Mouse (Mus musculus): ENCODE measurements at regions not wholly inside any gene's neighbourhood (a gene's known extent, or its start where the extent isn't known, plus 50 kb on each side); places are given as distances from the start of the nearest gene placed in this dataset.
A peak's percentile ranks its signal among the peaks of the same experiment; 100 is the strongest.

GRCm38 (mm10) chr1:92284155-92284554 is 88.7 kb upstream of the Hdac4 start:
- no peak for DNase-seq (ENCODE audit: low read depth, low spot score)

DNA sequence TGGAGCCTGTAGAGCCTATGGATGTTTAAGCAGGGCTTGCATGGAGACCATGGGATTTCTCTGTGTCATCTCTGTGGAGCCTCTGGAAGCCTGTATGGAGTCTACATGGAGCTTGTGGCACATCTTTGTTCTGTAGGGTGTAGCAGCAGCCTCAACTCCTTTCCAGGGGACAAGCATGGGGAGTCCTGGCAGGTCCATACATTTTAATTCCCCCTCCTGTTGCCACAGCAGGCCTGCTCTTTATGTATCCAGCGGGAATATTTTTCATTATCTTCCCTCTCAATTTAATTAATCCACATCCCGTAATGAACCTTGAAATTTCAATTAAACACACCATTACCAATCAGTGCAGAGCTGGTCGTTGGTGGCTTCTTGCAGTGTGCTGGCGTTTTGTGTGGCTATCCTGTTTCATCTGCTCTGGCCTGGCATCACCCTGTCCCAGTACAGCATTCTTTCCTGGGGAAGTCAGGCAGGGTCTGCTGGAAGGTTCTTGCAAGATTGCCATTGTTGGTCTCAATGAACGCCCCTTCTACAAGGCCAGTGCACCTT is 81.8 kb upstream of the Hdac4 start:
- no peak for DNase-seq (ENCODE audit: low read depth, low spot score)

GRCm38 (mm10) chr1:92275388-92275787 is 79.9 kb upstream of the Hdac4 start:
- peak; percentile 29 for DNase-seq (ENCODE audit: low read depth, low spot score)

GRCm38 (mm10) chr1:92273760-92274159 is 78.3 kb upstream of the Hdac4 start:
- DNase-seq (ENCODE audit: low read depth, low spot score) = no peak

- DNase-seq (ENCODE audit: low read depth, low spot score) = no peak
These were observed 76.3 kb upstream of the Hdac4 start for GRCm38 (mm10) chr1:92271676-92272291.

- no peak for DNase-seq (ENCODE audit: low read depth, low spot score)
These were observed 75.1 kb upstream of the Hdac4 start for GRCm38 (mm10) chr1:92270486-92271058.

GRCm38 (mm10) chr1:92269464-92269863 is 74.0 kb upstream of the Hdac4 start:
- DNase-seq (ENCODE audit: low read depth, low spot score) = no peak

DNA sequence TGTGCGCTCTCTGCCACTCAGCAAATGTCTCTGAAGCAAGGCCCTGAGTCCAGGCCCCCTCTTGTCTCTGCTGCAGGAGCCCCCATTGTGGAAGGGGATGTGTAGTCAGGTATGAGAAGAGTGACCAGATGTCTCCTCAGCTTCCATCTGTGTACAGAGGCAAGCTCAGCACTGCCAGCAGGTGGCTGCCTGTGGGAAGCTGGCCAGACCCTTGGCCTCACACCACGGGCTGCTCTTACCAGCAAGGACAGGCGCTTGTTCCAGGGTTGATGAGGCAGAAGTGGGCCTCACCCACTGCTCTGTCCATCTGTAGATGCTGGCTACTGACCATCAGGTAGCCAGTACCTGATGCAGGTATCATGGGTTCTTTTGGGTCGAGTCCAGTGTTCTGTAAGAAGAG is 69.4 kb upstream of the Hdac4 start:
- no peak for DNase-seq (ENCODE audit: low read depth, low spot score)

DNA sequence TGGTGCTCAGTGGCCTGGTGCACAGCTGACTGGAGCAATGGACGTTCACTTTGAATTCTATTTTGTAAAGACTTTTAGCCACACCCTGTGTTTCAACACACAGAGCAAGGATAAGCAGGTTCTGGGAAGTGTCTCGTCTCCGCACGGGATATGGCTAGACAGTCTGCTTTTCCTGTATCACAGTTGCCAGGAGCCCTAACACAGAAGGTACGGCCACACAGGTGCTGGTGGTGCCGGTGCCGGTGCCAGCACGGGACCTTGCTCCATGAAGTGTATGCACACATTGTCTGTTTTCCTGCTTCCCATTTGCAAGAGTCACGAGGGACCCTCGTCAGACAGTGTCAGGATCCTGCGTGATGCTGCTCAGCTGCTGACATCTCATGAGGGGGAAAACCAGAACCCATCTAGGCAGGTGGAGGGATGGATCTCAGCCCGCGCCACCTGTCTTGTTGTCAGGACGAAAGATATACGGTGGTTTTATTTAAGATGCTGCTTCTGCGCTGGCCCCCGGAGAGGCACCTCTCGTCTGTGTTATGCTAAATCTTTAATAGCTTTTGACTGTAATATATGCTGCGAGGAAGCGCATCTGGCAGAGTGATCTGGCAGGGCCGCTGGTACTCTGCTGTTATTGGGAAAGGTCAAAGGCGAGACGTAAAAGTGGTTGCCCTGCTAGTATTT is 64.4 kb upstream of the Hdac4 start:
- no peak for DNase-seq (ENCODE audit: low read depth, low spot score)

DNA sequence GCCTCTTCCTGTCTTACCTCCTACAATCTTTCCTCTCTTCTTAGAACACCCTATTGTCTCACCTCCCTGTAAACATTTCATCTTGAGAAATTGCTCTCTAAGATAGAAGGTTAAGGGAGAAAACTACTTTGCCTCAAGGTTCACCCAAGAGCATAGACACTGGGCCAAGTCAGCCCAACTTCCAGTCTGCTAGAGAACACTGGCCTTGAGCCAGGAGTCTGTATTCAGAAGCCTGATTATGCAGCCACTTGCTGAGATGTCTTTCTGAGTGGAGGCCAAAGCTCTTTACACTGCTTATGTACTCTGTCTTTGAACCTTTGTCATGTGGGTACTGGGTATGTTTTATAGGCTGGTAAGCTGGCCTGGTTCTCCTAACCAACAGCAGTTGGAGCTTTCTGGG is 62.5 kb upstream of the Hdac4 start:
- no peak for DNase-seq (ENCODE audit: low read depth, low spot score)

DNA sequence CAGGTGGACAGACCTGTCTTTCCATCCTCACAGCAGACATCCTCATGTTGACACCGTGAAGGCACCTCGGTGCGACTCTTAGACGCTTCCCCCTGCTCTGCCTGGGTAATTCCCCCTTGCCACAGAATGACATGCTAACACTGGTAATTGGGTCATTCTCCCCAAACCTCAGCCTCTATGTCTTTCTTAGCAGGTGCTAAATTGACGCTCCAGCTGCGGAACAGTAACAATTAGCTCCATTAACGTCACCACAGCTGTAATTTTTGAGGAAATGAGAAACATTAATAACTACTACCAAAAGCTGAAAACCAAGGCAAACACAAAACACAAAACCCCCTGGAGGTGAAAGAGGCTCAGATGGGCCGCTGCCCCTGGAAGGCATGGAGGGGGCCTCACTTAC is 57.6 kb upstream of the Hdac4 start:
- no peak for DNase-seq (ENCODE audit: low read depth, low spot score)

DNA sequence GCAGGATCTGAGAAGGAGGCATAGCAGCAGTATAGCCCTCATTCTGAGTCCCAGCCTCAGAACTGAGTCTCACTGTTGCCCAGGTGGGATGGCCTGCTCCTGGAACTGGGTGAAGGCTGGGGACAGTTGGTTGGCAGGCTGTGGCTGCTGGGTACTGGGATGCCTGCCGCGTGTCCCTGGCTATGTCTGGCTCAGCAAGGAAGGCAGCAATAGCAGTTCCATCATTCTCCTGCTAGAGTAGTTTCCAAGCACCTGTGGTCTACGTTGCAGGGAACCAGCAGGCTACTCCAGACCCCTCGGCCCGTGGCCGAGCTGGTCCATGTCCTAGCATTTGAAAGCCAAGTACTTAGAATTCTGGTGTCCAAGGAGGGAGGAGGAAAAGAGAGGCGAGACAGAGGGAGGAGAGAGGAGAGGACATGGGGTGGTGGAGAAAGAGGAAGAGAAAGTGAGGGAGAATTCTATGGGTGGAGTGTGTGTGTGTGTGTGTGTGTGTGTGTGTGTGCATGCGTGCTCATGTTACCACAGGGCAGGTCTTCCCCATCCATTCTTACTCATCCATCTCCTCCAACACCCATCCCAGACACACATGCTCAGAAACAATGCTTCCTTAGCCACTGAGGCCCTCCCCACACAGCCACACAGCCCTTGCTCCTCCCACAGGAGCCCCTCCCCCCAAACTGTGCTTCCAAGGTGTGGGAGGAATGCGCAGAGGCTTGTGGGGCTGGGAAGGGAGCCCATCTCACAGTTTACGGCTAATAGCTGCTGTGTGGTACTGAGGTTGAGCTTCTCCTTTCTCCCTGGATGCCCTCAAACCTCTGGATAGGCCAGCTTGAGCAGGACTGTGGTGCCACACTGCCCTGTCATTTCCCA is 55.3 kb upstream of the Hdac4 start:
- DNase-seq (ENCODE audit: low read depth, low spot score) = peak; percentile 12

Measured in ES-CJ7 (cell line).